Mouse (Mus musculus): ENCODE measurements around the gene Rabgef1.

GRCm38 (mm10) chr5:130158545-130158944, 13.1 kb upstream of the Rabgef1 start:
- TF ChIP-seq CTCF (IDR thresholded peaks at IDR 0.05; ENCODE audit: control insufficient read depth, insufficient read depth, low read length), result no peak
- no peak for TF ChIP-seq POLR2A (IDR thresholded peaks at IDR 0.05; ENCODE audit: borderline replicate concordance, control insufficient read depth, low read depth, low read length)

All from bone marrow, adult 2 months (tissue).